Mouse (Mus musculus) kidney, postnatal 4 days (tissue): ENCODE data around the gene Scnn1a.

ENCODE experiments used
- DNase-seq, 2 experiments: peaks; one replicate each; pipeline ENCODE4 v3.0.0; 2021; ENCODE audit warnings: mixed read lengths in 2 of 2

The Scnn1a gene

DNA sequence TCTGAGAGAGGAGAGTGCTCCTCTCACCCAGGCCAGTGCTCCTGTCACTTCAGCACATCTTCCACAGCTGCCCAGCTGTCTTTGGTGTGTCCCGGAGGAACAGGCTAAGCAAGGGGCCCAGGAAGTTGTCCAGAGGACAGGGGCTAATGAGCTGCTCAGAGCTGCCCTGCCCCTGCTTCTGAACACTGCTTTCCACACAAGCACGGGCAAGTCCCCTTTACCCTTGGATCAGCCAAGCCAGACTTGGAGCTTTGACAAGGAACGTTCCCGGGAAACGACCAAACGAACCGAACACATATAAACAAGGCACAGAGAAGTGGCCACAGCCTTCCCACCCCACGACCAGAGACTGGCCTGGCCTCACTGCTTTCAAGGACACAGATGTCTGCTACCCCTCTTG, 23.6 kb downstream of the Scnn1a start:
- no peak for DNase-seq

- no peak for DNase-seq
Observed at GRCm38 (mm10) chr6:125344866-125345265, 24.4 kb downstream of the Scnn1a start.

- no peak for DNase-seq
Observed at GRCm38 (mm10) chr6:125345625-125346024, 25.2 kb downstream of the Scnn1a start.

DNA sequence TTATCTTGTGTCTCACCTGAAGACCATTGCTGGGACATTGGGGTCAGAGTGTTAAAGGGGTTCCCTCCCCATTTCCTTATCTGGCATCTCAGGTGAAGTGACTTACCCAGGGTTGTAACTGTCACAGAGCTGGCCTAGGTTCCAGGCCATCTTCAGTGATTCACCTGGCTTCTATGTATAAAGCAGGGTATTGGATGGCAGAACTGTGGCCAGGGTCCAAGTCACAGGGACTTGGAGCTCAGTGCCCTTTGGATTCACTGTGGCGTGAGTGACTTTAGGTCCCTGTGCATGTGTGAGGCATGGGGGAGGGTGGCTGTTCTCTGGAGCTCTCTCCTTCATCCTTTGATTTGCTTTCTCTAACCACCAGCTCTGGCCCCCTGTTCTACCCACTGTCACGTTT, 25.6 kb downstream of the Scnn1a start:
- DNase-seq = no peak

- DNase-seq = no peak
Observed at GRCm38 (mm10) chr6:125348721-125349574, 28.5 kb downstream of the Scnn1a start, which contains the start of gene Tnfrsf1a. Gene Tnfrsf1a, plus strand, starts transcription at chr6:125349362.

DNA sequence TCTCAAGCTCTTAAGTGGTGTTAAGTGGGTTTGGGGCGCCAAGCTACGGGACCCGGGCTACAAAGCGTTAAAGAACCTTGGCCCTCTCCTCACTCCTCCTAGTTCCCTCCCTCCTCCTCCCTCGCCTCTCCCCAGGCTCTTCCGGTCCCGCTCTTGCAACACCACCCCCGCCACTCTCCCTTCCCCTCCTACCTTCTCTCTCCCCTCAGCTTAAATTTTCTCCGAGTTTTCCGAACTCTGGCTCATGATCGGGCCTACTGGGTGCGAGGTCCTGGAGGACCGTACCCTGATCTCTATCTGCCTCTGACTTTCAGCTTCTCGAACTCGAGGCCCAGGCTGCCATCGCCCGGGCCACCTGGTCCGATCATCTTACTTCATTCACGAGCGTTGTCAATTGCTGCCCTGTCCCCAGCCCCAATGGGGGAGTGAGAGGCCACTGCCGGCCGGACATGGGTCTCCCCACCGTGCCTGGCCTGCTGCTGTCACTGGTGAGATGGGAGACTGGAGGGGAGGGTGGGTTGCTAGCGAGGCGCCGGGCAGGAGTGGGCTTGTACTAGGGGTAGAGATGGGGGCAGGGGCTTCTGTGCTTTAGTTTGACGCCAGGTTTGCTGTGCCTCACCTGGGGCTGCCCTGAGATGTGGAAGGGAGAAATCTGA, 29.2 kb downstream of the Scnn1a start:
- DNase-seq = peak; percentile 74 to 84

DNA sequence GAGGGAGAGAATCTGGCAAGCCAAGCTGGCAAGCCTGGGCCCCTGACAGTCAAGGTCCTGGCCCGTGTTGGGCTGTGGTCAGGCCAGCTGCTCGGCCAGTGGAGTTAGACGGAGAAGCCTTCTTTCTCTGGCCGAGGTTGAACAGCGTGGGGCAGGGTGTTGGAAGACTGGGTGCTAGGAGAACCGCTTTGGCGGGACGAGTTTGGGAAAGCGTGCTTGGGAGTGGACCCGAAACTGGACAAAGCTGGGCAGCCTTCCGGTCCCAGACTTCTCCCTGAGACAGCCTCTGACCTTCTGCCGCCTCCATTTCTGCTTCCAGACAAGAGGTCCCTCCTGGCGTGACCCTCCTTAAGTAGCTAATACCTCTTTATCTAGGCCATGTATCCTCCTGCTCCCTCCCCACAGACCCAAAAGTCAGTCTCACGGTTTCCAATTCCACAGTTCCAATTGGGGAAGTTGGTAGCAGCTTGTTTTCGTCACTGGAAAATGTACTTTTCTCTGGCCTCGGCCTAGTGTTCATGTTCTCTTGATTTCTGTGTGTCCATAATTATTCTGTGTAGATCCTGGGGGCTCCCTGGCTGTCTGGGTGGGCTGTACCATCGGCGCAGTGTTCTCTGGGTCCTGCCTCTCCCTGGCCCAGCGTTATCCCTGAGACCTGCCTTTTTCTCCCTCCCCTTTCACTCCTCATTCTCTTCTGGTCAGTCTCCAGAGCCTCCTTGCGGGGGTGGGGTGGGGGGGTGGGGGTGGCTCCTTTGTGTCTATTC, 30.0 kb downstream of the Scnn1a start:
- DNase-seq = peak; percentile 59 to 71

- no peak for DNase-seq
Observed at GRCm38 (mm10) chr6:125350995-125351324, 30.5 kb downstream of the Scnn1a start.

GRCm38 (mm10) chr6:125351368-125352045, 31.0 kb downstream of the Scnn1a start:
- DNase-seq = peak; percentile 55 to 71

- no peak for DNase-seq
Observed at GRCm38 (mm10) chr6:125352046-125352384, 31.6 kb downstream of the Scnn1a start.

GRCm38 (mm10) chr6:125352811-125353210, 32.4 kb downstream of the Scnn1a start:
- no peak for DNase-seq

GRCm38 (mm10) chr6:125353221-125353620, 32.8 kb downstream of the Scnn1a start:
- no peak for DNase-seq

DNA sequence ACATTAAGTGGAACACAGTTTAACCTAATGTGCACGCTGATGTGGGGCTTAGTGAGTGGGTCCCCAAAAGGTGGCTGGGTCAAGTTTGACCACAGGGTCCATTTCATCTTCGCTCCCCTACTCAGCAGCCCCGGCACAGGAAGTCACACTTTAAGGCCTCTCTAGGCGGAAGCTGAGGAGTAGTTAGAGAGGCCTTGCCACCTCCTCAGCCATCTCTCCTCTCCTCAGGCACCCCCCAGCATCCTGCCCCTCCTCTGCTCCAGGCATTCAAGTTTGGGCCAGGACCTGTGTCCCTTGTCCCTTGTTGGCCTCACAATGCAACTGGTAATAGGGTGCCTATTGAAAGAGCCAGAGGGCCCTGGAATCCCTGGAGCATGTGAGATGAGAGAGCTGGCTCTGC, 33.2 kb downstream of the Scnn1a start:
- DNase-seq = no peak

GRCm38 (mm10) chr6:125354352-125355151, 34.1 kb downstream of the Scnn1a start:
- peak; percentile 69 to 79 for DNase-seq

GRCm38 (mm10) chr6:125355197-125355741, 34.8 kb downstream of the Scnn1a start:
- DNase-seq = peak in 1 of 2 experiments; percentile 51

GRCm38 (mm10) chr6:125356264-125356663, 35.8 kb downstream of the Scnn1a start:
- DNase-seq = peak; percentile 40 to 50

DNA sequence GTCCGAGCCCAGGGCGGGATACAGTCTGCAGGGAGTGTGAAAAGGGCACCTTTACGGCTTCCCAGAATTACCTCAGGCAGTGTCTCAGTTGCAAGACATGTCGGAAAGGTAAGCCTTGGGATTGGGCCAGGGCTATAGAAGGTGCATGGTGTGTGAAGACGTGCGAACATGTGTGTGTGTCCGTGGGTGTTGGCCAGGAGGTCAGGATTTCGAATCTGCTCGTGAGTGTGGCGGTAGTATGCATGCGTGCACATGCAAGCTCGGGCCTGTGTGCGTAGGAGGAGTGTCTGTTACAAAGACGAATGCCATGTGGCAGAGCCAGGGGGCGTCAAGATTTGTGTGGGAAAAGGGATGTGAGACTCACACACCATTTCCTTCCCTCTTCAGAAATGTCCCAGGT, 36.9 kb downstream of the Scnn1a start:
- DNase-seq = no peak

DNA sequence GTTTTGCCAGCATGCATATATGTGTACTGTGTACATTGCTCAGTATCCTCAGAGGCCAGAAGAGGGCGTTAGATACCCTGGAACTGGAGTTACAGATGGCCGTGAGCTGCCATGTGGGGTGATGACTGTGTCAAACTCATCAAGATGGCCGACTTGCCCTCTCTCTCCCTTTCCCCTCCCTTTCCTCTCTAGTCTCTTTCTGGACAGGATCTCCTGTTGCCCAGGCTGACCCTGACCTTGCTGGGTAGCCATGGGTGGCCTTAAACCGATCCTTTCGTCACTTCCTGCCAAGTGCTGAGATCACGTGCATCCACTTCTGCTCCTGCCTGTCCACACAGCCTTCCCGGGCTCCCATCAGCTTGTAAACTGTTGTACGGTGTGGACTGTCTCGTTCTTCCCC, 39.5 kb downstream of the Scnn1a start:
- DNase-seq = no peak

DNA sequence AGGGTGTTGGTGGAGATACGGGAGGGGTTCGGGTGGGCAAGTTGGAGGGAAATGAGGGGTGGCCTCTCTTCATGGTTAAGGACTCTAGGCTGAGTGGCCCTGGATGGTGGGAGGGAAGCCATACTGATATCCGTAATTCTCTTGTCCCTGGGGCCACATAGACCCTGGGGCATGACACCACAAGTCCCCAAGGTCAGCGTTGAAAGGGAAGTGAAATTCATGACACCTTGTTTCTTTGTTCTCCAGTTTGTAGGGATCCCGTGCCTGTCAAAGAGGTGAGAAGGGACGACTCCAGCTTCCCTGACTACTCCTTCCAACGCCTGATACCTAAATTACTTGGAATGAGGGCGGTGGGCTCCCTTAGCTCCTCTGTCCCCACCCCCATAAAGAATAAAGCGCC, 40.4 kb downstream of the Scnn1a start:
- DNase-seq = no peak

GRCm38 (mm10) chr6:125361467-125362291, 41.2 kb downstream of the Scnn1a start:
- DNase-seq = peak; percentile 66 to 72

- no peak for DNase-seq
Observed at GRCm38 (mm10) chr6:125363021-125363420, 42.6 kb downstream of the Scnn1a start.
